Mouse (Mus musculus) lung, adult 18-20 months (tissue): ENCODE measurements at regions not wholly inside any gene's neighbourhood (a gene's known extent, or its start where the extent isn't known, plus 50 kb on each side); places are given as distances from the start of the nearest gene placed in this dataset.

Experiments used
- DNase-seq, 2 experiments: peaks; one replicate each; pipeline ENCODE4 v3.0.0; 2022; ENCODE audit warnings: mixed read lengths in 2 of 2

- DNase-seq: no peak
Measured at GRCm38 (mm10) chr2:30670836-30671586, 76.2 kb downstream of the Cstad start.

- no peak for DNase-seq
Measured at GRCm38 (mm10) chr2:30667468-30667867, 72.6 kb downstream of the Cstad start.

GRCm38 (mm10) chr2:30661147-30661546 is 66.3 kb downstream of the Cstad start:
- DNase-seq: no peak

- DNase-seq: no peak
Measured at GRCm38 (mm10) chr2:30660613-30660991, 65.8 kb downstream of the Cstad start.

GRCm38 (mm10) chr2:30659836-30660612 is 65.2 kb downstream of the Cstad start:
- DNase-seq: no peak

GRCm38 (mm10) chr2:30658844-30659555 is 64.2 kb downstream of the Cstad start:
- DNase-seq: peak; percentile 67 to 68
